Mouse (Mus musculus) liver, adult (tissue): ENCODE results near the gene Scd4.

Source experiments
- GATA4 ChIP-seq: IDR thresholded peaks from 2 replicates; pipeline ENCODE4 v1.6.1; 2014; ENCODE audit warnings: mild to moderate bottlenecking, low read length; ENCODE audit not compliant: insufficient replicate concordance

Scd4 gene

DNA sequence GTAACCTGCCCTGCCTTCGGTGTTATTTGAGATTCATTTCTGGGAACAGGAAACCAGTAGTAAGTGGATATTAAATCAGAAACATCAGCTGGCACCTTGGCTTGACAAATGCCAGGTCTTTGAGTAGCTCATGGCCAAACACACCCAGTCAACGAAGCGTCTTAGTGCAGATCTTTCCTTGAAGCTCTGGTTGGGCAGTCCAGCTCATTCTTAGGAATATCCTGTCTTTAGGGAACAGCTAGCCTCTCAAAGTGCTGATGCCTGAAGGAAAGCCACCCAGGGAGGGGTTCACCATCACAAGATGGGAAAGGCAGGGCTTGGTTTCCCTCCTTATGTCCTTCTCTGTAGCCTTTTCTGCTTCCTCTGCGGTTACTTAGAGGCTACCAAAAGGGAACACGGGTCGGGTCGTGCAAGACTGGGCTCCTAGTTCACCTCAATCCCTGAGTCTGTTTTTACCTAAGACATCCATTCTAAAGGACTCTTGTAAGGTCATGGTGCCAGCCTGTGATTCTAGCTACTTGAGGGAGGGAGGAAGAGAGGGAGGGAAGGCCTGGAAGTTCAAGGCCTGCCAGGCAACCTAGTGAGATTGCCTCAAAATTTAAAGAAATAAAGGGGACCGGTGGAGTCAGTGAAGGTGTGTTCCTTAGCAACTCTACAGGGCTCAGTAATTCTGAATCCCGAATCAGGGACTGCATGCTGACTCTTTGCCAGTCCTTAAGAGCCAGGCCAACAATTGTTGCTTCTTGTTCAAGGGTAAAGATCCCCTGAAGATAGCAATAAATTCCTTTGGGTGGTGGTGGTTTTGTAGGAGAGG is 25.6 kb upstream of the Scd4 start:
- no peak for TF ChIP-seq GATA4

DNA sequence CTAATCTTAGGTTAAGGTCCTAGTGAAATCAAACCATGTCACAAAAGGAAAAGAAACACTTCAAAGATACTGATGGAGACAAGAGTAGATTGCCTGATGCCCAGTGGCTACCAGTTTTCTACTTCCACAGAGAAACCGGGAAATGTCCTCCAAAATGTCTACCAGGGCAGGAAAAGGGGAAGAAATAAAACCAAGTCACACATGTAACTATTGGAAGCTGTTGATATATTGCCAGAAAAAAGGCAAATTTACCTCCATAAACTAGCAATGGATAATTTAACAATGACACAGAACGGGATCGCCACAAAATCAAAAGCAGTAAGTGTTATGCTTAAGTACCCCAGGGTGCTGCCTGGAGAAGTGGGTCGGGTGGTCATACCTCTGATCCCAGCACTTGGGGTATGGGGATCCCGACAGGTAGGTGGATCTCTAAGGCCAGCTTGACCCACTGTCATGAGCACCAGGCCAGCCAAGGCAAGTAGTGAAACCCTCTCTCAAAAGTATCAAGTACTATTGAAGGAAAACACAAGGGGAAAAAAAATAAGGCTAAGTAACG is 24.9 kb upstream of the Scd4 start:
- no peak for TF ChIP-seq GATA4

DNA sequence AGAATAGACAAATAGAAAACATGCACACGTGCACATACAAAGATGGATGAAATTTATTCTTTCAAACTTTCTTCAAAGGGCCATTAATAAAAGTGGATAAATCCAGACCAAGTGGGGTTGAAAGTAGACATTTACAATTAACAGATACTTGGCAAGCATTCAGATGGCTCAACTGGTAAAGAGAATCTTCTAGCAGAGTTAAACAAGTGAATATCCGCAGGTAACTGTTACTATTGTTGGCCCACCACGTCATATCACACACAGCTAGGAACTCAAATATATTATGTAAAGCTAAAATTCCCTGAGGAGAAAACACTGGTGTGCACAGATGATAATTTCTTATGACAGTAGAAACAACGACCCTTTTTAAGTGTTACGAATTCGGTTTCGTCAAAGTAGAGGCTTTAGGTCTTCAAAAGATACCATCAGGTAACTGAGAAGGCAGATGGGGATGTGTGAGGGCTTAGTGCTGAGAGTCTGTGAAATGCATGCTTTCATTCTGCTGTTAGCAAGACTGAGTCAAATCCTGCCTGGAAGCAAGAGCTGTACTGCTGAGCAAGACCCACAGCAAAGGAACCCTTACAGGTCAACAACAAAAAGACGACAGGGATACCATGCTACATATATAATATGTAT is 24.2 kb upstream of the Scd4 start:
- TF ChIP-seq GATA4, result no peak

DNA sequence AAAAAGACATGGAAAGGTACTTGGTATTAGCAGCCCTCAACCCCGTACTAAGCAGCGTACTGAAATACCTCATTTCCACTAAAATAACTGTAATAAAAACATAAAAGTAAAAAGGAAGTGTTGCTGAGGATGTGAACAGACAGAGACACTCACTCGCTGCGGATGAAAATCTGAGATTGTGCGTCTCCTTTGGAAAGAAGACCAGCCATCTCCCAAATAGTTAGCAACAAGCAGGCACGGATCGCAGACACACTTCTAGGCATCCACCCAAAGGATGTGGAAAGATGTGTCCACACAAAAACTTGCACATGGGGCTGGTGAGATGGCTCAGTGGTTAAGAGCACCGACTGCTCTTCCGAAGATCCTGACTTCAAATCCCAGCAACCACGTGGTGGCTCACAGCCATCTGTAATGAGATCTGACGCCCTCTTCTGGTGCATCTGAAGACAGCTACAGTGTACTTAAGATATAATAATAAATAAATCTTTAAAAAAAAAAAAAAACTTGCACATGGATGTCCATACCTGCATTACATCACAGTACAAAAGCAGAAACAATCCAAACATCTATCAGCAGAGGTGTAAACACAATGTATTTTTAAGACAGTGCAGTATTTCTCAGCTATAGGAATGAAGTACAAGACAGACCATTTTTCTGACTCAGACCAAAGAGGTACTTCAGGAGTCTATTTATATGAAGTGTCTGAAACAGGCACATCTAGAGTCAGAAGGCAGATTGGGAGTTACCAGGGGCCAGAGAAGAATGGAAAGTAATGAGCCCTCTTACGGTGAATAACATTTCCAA is 23.3 kb upstream of the Scd4 start:
- no peak for TF ChIP-seq GATA4

DNA sequence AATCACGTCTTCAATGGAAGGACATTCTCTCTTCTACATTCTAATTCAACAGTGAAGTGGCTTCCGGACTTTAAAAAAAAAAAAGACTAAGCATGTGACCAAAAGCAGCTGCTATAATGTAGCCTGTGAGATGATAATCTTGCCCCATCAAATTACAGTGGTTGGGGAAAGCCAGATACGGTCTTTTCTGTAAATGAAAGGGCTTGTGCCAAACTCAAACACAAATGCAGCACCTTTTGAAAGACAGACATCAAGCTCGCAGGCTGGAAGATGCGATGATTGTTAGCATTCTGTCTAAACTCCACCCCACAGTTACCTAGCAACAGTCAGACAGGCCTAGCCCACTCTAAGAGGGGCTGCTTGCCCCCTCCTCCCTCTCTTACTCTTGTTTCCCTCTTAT is 22.1 kb upstream of the Scd4 start:
- TF ChIP-seq GATA4, result no peak

DNA sequence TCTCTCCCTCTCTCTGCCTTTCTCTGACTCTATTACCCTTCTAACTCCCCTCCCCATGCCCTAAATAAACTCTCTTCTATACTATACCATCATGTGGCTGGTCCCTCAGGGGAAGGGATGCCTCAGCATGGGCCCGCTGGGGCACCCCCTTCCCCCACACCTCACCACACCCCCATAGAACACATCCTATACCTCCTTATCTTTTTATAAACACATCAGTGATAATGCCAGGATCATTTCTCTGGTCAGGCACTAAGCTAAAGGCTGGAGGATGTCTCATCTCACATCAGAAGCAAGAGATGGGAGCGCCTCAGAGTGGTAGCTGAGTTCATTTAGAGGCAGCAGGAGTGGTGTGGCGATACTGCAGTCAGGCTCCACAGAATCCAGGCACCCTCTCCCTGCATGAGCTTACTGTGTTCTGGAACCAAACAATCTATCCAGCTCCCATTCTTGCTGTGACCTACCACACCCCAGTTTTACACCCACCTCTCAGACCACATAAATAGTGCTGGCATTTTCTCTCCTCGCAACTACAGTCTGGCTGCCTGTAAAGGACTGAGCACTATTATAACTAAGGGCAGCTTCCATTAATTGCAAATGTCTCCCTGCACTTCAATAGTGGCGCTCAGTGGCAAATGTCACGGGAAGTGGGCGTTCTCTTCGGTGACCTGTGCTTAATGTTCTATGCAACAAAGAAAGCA is 21.4 kb upstream of the Scd4 start:
- TF ChIP-seq GATA4, result no peak

DNA sequence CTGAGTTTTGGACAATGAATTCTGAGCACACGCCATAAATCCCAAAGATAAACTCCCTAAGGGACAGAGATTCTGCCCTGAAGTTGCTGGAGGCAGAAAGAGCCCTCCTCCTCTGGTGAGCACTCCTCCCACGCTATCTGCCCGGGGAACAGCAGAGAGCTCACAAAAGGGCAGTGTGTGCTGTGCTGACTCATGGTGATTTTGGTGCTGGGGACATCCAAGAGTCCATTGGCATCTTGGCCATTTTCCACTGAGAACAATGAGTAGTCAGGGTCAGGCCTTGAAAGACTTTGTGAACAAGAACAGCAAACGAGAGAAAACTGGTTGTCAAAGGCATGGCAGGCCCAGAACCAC is 20.9 kb upstream of the Scd4 start:
- no peak for TF ChIP-seq GATA4

DNA sequence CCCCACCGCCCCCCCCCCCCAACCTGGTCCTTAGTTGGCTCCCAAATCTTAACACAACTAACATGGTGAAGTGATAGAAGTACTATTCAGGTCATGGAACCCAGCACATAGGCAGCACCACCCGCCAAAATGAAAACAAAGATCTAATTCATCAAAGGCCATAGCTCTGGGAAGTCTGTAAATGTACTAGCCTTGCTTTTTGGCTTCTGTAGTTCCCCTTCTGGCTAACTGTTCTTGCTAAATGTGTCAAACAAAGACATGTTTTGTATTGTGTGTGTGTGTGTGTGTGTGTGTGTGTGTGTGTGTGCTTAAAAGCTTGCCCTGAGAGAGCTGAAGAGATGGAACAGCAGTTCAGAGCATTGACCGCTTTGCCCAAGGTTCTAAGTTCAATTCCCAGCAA is 19.8 kb upstream of the Scd4 start:
- TF ChIP-seq GATA4, result no peak

DNA sequence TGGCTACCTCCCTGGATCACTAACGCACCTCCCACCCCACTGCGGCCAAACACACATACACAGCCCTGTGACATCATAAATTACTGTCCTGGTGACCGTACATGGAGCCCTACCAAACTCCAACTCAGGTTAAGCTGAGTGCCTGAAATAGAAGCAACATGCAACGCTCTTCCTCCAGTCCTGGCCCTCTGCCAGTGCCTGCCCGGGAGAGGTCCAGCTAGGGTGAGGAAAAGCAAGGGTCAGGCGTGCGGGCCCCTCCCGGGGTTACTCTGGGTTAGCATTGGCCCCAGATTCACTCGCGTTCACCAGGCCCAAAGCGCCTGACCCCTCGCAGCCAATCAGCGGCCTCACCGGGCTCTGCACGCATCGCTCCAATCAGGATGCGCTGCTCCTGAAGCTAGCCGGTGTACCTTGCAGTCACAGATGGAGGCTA is 18.5 kb upstream of the Scd4 start:
- no peak for TF ChIP-seq GATA4

DNA sequence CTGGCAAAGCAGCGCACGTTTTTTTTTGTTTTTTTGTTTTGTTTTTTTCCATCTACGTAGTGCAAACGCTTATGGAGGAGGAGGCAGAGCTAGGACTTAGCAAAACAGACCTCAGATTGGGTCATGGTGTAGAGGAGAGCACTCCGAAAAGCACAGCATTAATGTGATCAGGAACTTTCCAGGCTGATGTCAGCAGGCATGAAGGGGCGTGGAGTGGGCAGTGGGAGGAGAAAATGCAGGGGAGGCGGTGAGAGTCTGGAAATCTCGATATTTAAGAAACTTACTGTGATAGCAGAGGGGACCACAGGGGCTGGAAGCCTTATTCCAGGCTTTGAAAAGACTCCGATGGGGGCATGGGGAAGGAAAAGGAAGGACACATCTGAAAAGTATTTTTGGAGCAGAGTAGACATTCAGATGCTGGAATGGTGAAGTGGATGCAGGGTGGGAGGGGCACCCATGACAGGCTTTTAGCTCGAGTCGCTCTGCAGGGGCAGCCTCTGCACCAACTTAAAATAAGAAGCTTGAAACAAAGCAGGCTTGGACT is 17.9 kb upstream of the Scd4 start:
- TF ChIP-seq GATA4, result no peak

DNA sequence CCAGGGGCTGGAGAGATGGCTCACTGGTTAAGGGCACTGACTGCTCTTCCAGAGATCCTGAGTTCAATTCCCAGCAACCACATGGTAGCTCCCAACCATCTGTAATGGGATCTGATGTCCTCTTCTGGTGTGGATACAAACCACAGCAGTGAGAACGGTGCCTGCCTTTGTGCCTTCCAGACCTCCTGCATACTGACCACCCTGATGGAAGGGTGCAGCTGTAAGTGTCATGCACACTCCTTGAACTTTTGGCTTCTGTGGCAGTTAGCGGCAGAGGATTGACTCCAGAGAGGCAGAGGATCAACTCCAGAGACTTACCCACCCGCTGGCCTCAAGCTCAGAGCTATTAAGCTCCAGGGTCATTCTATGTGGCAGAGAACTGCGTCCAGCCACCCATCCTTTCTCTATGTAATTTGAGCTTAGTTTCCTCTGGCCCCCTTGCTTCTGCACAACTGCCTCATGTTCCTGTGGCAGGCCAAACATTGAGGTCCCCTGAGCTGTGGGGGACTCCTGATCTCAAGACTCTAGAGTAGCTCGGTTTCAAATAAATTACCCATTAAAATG is 16.1 kb upstream of the Scd4 start:
- no peak for TF ChIP-seq GATA4

DNA sequence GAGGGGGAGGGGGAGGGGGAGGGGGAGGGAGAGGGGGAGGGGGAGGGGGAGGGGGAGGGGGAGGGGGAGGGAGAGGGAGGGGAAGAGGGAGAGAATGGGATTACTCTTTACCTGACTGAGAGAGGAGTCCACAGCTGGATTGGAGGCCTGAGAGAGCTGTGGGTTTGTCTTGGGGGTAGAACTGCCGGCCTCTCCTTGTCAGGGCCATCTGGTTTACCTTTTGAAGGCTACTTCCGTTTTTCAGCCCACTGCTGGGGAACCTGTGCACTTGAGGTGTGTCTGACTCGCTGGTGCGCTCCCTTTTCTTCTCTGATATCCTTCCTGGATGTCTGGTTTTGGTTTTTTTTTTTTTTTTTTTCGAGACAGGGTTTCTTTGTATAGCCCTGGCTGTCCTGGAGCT is 15.5 kb upstream of the Scd4 start:
- no peak for TF ChIP-seq GATA4

DNA sequence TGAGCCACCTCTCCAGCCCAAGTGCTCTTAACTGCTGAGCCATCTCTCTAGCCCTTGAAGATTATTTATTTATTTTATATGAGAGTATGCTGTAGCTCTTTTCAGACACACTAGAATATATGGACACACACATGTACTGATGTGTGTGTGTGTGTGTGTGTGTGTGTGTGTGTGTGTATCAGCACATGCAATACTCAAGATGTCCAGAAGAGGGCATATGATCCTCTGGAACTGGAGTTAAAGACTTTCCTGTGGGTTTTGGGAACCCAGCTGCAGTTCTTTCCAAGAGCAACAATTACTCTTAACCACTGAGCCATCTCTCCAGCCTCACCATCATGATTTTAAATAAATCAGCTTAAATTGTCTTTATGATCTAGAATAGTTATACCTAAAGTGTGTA is 14.3 kb upstream of the Scd4 start:
- TF ChIP-seq GATA4, result no peak

DNA sequence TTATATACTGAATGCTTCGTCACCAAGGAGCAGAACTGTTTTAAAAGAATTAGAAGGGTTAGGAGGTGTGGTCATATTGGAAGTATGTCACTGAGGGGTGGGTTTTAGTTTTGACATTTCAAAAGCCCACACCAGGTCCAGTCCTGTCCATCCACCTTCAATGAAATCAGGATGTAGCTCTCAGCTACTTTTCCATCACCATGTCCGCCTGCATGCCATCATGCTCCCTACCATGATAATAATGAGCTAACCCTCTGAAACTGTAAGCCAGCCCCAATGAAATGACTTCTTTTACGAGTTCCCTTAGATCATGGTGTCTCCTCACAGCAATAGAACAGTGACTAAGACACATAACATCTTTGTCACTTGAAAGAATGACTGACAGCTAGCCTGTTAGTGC is 12.6 kb upstream of the Scd4 start:
- TF ChIP-seq GATA4, result no peak

DNA sequence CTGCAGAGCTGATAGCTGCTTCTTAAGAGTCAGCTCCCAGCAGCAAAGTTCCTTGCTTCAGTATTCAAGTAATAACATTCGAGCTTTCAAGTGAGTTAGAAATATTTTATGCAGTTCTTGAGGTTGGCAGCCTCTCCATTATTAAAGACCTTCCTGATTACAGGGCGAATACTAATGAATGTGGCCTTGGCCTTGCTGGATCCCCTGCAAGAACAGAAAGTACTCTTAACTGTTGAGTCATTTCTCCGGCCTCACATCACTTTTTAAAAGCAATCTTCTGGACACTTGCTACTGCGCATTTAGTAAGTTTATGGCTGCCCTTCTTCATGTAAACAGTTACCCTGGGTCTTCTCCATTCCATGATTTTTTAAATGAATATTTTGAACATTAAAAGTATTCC is 11.7 kb upstream of the Scd4 start:
- TF ChIP-seq GATA4, result no peak
